Mouse (Mus musculus): ENCODE results near the gene Hpse2. TPM values are rescaled to one million over a fixed set of nuclear protein-coding genes. Genes with fewer than 3 reads are reported as not detected.

Gene Hpse2
- polyA plus RNA-seq, 1 experiment from 2014 or later = 0.58 TPM

- Histone ChIP-seq H3K27ac (ENCODE audit: low read depth, low read length) (no peak overlapping the region), H3K27me3 (ENCODE audit: control insufficient read depth, insufficient read depth, low read length) (no peaks in the 10 kb centered on the region), H3K4me1 (ENCODE audit: control insufficient read depth, insufficient read depth, low read length) (peaks cover 3% of the 10 kb centered on the region; the same call in 1 of the 2 replicates), H3K4me3 (ENCODE audit: low read length) (no peak overlapping the region), H3K36me3 (ENCODE audit: control insufficient read depth, insufficient read depth, low read length) (no peaks in the 10 kb centered on the region), H3K9ac (ENCODE audit: low read depth, low read length) (no peak overlapping the region), H3K4me2 (replicated peaks; ENCODE audit: low read depth, low read length) (no peak overlapping the region), H3K9me3 (ENCODE audit: control insufficient read depth, low read length) (no peaks in the 10 kb centered on the region)
- no peak for ATAC-seq (ENCODE audit: low FRiP score, low TSS enrichment)
- WGBS = 79% methylated on average over 8 of the region's 8 CpGs
These were observed 518.3 kb downstream of the Hpse2 start for GRCm38 (mm10) chr19:42869663-42870530.

- H3K9ac ChIP-seq (ENCODE audit: low read depth, low read length) = no peak overlapping the region
- no peak overlapping the region for H3K4me3 ChIP-seq (ENCODE audit: low read length)
- H3K27ac ChIP-seq (ENCODE audit: low read depth, low read length) = no peak overlapping the region
- no peaks in the 10 kb centered on the region for H3K36me3 ChIP-seq (ENCODE audit: control insufficient read depth, insufficient read depth, low read length)
- WGBS = 28% methylated on average over 3 of the region's 3 CpGs
- ATAC-seq (ENCODE audit: low FRiP score, low TSS enrichment) = no peak
- H3K4me2 ChIP-seq (replicated peaks; ENCODE audit: low read depth, low read length) = no peak overlapping the region
- peaks cover 3% of the 10 kb centered on the region; the same call in 1 of the 2 replicates for H3K4me1 ChIP-seq (ENCODE audit: control insufficient read depth, insufficient read depth, low read length)
- no peaks in the 10 kb centered on the region for H3K27me3 ChIP-seq (ENCODE audit: control insufficient read depth, insufficient read depth, low read length)
- H3K9me3 ChIP-seq (ENCODE audit: control insufficient read depth, low read length) = no peaks in the 10 kb centered on the region
These were observed 519.0 kb downstream of the Hpse2 start for GRCm38 (mm10) chr19:42868958-42869662.

DNA sequence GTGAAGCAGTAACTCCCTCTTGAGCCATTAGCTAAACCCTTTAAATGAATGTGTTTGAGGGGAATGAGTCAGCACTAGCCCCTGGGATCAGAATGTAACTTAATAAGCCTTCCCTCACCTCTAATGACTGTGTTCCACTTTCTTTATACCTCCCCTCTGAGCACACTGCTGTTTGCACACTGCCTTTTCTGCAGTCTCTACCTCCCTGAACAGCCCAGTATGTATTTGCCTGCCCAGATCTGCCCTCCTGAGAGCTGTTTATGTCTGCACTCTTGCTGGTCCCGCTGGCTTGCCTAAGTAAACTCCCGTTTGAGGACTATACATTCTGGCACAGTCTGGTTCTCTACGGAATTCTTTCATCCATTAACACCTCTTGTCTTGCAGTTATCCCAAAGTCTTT lies 525.1 kb downstream of the Hpse2 start:
- H3K4me3 ChIP-seq (ENCODE audit: low read length) = no peak overlapping the region
- no peak for ATAC-seq (ENCODE audit: low FRiP score, low TSS enrichment)
- H3K9ac ChIP-seq (ENCODE audit: low read depth, low read length) = no peak overlapping the region
- peaks cover 3% of the 10 kb centered on the region; the same call in 1 of the 2 replicates for H3K4me1 ChIP-seq (ENCODE audit: control insufficient read depth, insufficient read depth, low read length)
- no peaks in the 10 kb centered on the region for H3K36me3 ChIP-seq (ENCODE audit: control insufficient read depth, insufficient read depth, low read length)
- WGBS = 23% methylated on average over 3 of the region's 3 CpGs
- no peak overlapping the region for H3K4me2 ChIP-seq (replicated peaks; ENCODE audit: low read depth, low read length)
- H3K9me3 ChIP-seq (ENCODE audit: control insufficient read depth, low read length) = no peaks in the 10 kb centered on the region
- H3K27me3 ChIP-seq (ENCODE audit: control insufficient read depth, insufficient read depth, low read length) = no peaks in the 10 kb centered on the region
- no peak overlapping the region for H3K27ac ChIP-seq (ENCODE audit: low read depth, low read length)

DNA sequence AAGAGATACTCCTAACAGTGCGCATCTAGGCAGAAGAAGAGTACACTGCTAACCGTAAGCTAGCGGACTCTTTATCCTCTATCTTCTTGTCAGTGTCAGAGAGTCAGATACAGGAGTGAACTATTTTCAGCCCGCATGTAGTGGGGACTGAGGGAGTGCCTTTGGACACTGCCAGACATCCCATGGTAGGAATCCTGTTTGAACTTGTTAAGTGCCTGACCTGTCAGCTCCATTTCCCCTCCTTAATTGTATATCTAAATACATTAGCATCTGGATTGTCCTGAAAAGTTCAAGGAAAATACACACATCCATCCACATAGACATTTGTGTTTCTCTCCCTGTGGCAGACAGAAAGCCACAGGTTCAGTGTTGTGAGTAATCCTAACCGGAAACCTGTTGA lies 531.1 kb downstream of the Hpse2 start:
- Histone ChIP-seq H3K4me3 (ENCODE audit: low read length) (no peak overlapping the region), H3K4me2 (replicated peaks; ENCODE audit: low read depth, low read length) (no peak overlapping the region), H3K9me3 (ENCODE audit: control insufficient read depth, low read length) (0 out of 2 replicates have a peak, but pooled peaks cover 3% of the 10 kb centered on the region), H3K27me3 (ENCODE audit: control insufficient read depth, insufficient read depth, low read length) (no peaks in the 10 kb centered on the region), H3K36me3 (ENCODE audit: control insufficient read depth, insufficient read depth, low read length) (no peaks in the 10 kb centered on the region), H3K27ac (ENCODE audit: low read depth, low read length) (no peak overlapping the region), H3K9ac (ENCODE audit: low read depth, low read length) (no peak overlapping the region), H3K4me1 (ENCODE audit: control insufficient read depth, insufficient read depth, low read length) (no peaks in the 10 kb centered on the region)
- 92% methylated on average over 5 of the region's 5 CpGs for WGBS
- no peak for ATAC-seq (ENCODE audit: low FRiP score, low TSS enrichment)

GRCm38 (mm10) chr19:42855649-42856048 lies 532.5 kb downstream of the Hpse2 start:
- no peak overlapping the region for H3K4me2 ChIP-seq (replicated peaks; ENCODE audit: low read depth, low read length)
- H3K27me3 ChIP-seq (ENCODE audit: control insufficient read depth, insufficient read depth, low read length) = no peaks in the 10 kb centered on the region
- H3K36me3 ChIP-seq (ENCODE audit: control insufficient read depth, insufficient read depth, low read length) = no peaks in the 10 kb centered on the region
- no peak overlapping the region for H3K27ac ChIP-seq (ENCODE audit: low read depth, low read length)
- H3K9me3 ChIP-seq (ENCODE audit: control insufficient read depth, low read length) = 0 out of 2 replicates have a peak, but pooled peaks cover 3% of the 10 kb centered on the region
- no peak overlapping the region for H3K9ac ChIP-seq (ENCODE audit: low read depth, low read length)
- H3K4me3 ChIP-seq (ENCODE audit: low read length) = no peak overlapping the region
- H3K4me1 ChIP-seq (ENCODE audit: control insufficient read depth, insufficient read depth, low read length) = no peaks in the 10 kb centered on the region
- WGBS = 82% methylated on average over 4 of the region's 4 CpGs
- no peak for ATAC-seq (ENCODE audit: low FRiP score, low TSS enrichment)

DNA sequence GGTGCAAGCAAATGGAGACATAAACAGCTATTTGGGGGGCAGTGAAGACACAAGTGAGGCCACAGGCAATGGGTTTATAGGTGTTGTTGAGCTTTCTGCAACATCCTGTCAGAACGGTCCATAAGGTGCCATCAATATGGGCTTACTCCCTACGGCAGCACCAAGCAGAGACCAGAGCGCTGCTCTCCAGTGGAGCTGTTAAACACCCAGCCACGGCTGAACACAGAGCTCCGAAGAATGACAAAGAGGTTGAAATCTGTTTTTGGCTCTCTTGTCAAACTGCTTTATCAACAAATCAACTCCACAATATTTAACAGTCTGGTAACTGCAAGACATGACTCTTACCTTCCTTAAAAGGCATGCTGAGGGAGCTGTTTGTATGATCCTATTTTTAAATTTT lies 537.7 kb downstream of the Hpse2 start:
- no peak for ATAC-seq (ENCODE audit: low FRiP score, low TSS enrichment)
- Histone ChIP-seq H3K9ac (ENCODE audit: low read depth, low read length) (no peak overlapping the region), H3K36me3 (ENCODE audit: control insufficient read depth, insufficient read depth, low read length) (no peaks in the 10 kb centered on the region), H3K27ac (ENCODE audit: low read depth, low read length) (no peak overlapping the region), H3K9me3 (ENCODE audit: control insufficient read depth, low read length) (0 out of 2 replicates have a peak, but pooled peaks cover 3% of the 10 kb centered on the region), H3K27me3 (ENCODE audit: control insufficient read depth, insufficient read depth, low read length) (no peaks in the 10 kb centered on the region), H3K4me2 (replicated peaks; ENCODE audit: low read depth, low read length) (no peak overlapping the region), H3K4me3 (ENCODE audit: low read length) (no peak overlapping the region), H3K4me1 (ENCODE audit: control insufficient read depth, insufficient read depth, low read length) (no peaks in the 10 kb centered on the region)
- WGBS = 62% methylated on average over 5 of the region's 5 CpGs

DNA sequence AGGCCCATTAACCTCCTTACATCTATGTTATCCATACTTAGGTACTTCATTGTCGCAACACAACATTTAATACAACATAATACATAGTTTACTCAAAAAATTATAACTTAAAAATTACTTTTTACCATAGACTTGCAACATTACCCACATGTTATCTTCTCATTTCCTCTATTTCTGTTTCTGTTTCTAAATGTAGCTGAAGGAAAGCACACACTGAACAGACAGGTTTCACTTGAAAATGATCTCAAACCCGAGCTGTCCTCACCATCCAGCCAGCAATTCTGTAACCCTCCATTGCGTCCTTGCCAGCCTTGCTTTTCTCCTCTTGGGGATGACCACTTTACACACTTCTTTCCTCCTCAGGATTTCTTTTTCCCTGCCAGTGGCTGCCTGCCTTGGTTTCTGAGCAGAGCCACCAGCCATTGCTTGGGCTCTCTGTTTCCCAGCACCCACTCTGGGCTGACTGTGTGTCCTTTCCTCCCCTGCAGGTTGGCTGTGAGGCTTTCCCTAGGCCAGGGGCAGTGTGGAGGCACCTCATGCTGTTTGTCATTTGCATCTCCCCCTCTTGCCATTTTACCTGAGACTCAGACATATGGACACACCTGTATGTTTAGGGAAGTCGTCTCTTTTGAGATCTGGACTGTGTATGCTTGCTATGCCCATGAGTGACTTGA lies 548.4 kb downstream of the Hpse2 start:
- Histone ChIP-seq H3K4me1 (ENCODE audit: control insufficient read depth, insufficient read depth, low read length) (no peaks in the 10 kb centered on the region), H3K36me3 (ENCODE audit: control insufficient read depth, insufficient read depth, low read length) (no peaks in the 10 kb centered on the region), H3K4me3 (ENCODE audit: low read length) (no peak overlapping the region), H3K4me2 (replicated peaks; ENCODE audit: low read depth, low read length) (no peak overlapping the region), H3K27me3 (ENCODE audit: control insufficient read depth, insufficient read depth, low read length) (no peaks in the 10 kb centered on the region), H3K9me3 (ENCODE audit: control insufficient read depth, low read length) (no peaks in the 10 kb centered on the region), H3K9ac (ENCODE audit: low read depth, low read length) (no peak overlapping the region), H3K27ac (ENCODE audit: low read depth, low read length) (no peak overlapping the region)
- WGBS = 92% methylated on average over 4 of the region's 4 CpGs
- ATAC-seq (ENCODE audit: low FRiP score, low TSS enrichment) = no peak

- whole genome bisulfite sequencing = 96% methylated on average over 2 of the region's 2 CpGs
These were observed 549.0 kb downstream of the Hpse2 start for GRCm38 (mm10) chr19:42839118-42839517.

More at GRCm38 (mm10) chr19:42839118-42839517, 549.0 kb downstream of the Hpse2 start:
- no peaks in the 10 kb centered on the region for H3K4me1 ChIP-seq (ENCODE audit: control insufficient read depth, insufficient read depth, low read length)
- no peak overlapping the region for H3K4me3 ChIP-seq (ENCODE audit: low read length)
- H3K36me3 ChIP-seq (ENCODE audit: control insufficient read depth, insufficient read depth, low read length) = no peaks in the 10 kb centered on the region
- H3K9me3 ChIP-seq (ENCODE audit: control insufficient read depth, low read length) = no peaks in the 10 kb centered on the region
- ATAC-seq (ENCODE audit: low FRiP score, low TSS enrichment) = no peak
- H3K9ac ChIP-seq (ENCODE audit: low read depth, low read length) = no peak overlapping the region
- H3K27me3 ChIP-seq (ENCODE audit: control insufficient read depth, insufficient read depth, low read length) = no peaks in the 10 kb centered on the region
- H3K4me2 ChIP-seq (replicated peaks; ENCODE audit: low read depth, low read length) = no peak overlapping the region
- H3K27ac ChIP-seq (ENCODE audit: low read depth, low read length) = no peak overlapping the region
